Mouse (Mus musculus) neural tube, embryonic 15.5 days (tissue): ENCODE results near the gene Tepsin. TPM values are rescaled to one million over a fixed set of nuclear protein-coding genes. Genes with fewer than 3 reads are reported as not detected.

Experiments used
- ATAC-seq: fragments of 200-750 bp; cut with Nextera tagmentation; 2 replicates; pipeline ENCODE4 v1.8.0; 2017; ENCODE audit warnings: mild to moderate bottlenecking, moderate TSS enrichment, moderate library complexity; ENCODE audit not compliant: low FRiP score
- H3K27ac ChIP-seq: fragments of 300-500 bp; sonication (generic); replicated peaks from 2 replicates; pipeline ENCODE4 v1.5.1; 2015; ENCODE audit warnings: mild to moderate bottlenecking, inconsistent platforms
- H3K27me3 ChIP-seq: fragments of 300-500 bp; sonication (generic); replicated peaks from 2 replicates; pipeline ENCODE4 v1.6.1; 2015; ENCODE audit warnings: inconsistent platforms
- H3K36me3 ChIP-seq: fragments of 300-500 bp; sonication (generic); 2 replicates; pipeline ENCODE4 v1.6.1; 2015; ENCODE audit warnings: inconsistent platforms
- H3K4me1 ChIP-seq: fragments of 300-500 bp; sonication (generic); 2 replicates; pipeline ENCODE4 v1.6.1; 2015; ENCODE audit warnings: inconsistent platforms
- H3K4me2 ChIP-seq: fragments of 300-500 bp; sonication (generic); 2 replicates; pipeline ENCODE4 v1.6.1; 2015; ENCODE audit warnings: inconsistent platforms, mild to moderate bottlenecking, moderate library complexity
- H3K4me3 ChIP-seq: fragments of 300-500 bp; sonication (generic); replicated peaks from 2 replicates; pipeline ENCODE4 v1.5.1; 2015; ENCODE audit warnings: mild to moderate bottlenecking, inconsistent platforms
- H3K9ac ChIP-seq: fragments of 300-500 bp; sonication (generic); replicated peaks from 2 replicates; pipeline ENCODE4 v1.6.1; 2015; ENCODE audit warnings: mild to moderate bottlenecking, inconsistent platforms
- H3K9me3 ChIP-seq: fragments of 300-500 bp; sonication (generic); replicated peaks from 2 replicates; pipeline ENCODE4 v1.6.1; 2016; ENCODE audit warnings: inconsistent platforms
- WGBS: fragments of 180-500 bp; shearing (Covaris S2); methylation state at CpG from one replicate; pipeline ENCODE4 v1.1.7; 2015; ENCODE audit warnings: mixed read lengths; 5-methylcytosine and 5-hydroxymethylcytosine counted together
- polyA plus RNA-seq: library from polyadenylated mRNA; unstranded; fragments of >200 nt; fragmentation: Nextera tagmentation; extraction: Ambion mirVana; gene quantifications from 2 replicates; pipeline ENCODE4 v1.2.1, GENCODE M21; 2015

Gene Tepsin
- polyA plus RNA-seq, 1 experiment from 2014 or later = 22.3 TPM

- no peak overlapping the region for H3K4me3 ChIP-seq
- 74% methylated on average over 7 of the region's 7 CpGs for WGBS
- H3K36me3 ChIP-seq = peaks cover 60% of the 10 kb centered on the region
- H3K27ac ChIP-seq = no peak overlapping the region
- no peak overlapping the region for H3K9ac ChIP-seq
- no peaks in the 10 kb centered on the region for H3K4me1 ChIP-seq
- no peaks in the 10 kb centered on the region for H3K9me3 ChIP-seq
- no peak overlapping the region for H3K4me2 ChIP-seq
- ATAC-seq = no peak
- H3K27me3 ChIP-seq = no peaks in the 10 kb centered on the region
Measured at GRCm38 (mm10) chr11:120129281-120129680, 30.8 kb upstream of the Tepsin start.

- Histone ChIP-seq H3K9ac (no peak overlapping the region), H3K4me2 (no peak overlapping the region), H3K9me3 (no peaks in the 10 kb centered on the region), H3K27me3 (no peaks in the 10 kb centered on the region), H3K4me1 (no peaks in the 10 kb centered on the region), H3K27ac (no peak overlapping the region), H3K4me3 (no peak overlapping the region), H3K36me3 (peaks cover 48% of the 10 kb centered on the region)
- no peak for ATAC-seq
- WGBS = 88% methylated on average over 2 of the region's 2 CpGs
Measured at GRCm38 (mm10) chr11:120126845-120127244, 28.3 kb upstream of the Tepsin start.

- no peak overlapping the region for H3K4me3 ChIP-seq
- no peak for ATAC-seq
- no peak overlapping the region for H3K9ac ChIP-seq
- no peak overlapping the region for H3K4me2 ChIP-seq
- H3K36me3 ChIP-seq = peaks cover 19% of the 10 kb centered on the region; the same call in 1 of the 2 replicates
- no peaks in the 10 kb centered on the region for H3K9me3 ChIP-seq
- 82% methylated on average over 12 of the region's 12 CpGs for WGBS
- no peak overlapping the region for H3K27ac ChIP-seq
- H3K27me3 ChIP-seq = no peaks in the 10 kb centered on the region
- H3K4me1 ChIP-seq = peaks cover 17% of the 10 kb centered on the region
Measured at GRCm38 (mm10) chr11:120122126-120122525, 23.6 kb upstream of the Tepsin start.

- no peaks in the 10 kb centered on the region for H3K9me3 ChIP-seq
- peaks cover 26% of the 10 kb centered on the region for H3K36me3 ChIP-seq
- H3K9ac ChIP-seq = no peak overlapping the region
- peaks cover 17% of the 10 kb centered on the region for H3K4me1 ChIP-seq
- 82% methylated on average over 17 of the region's 17 CpGs for whole genome bisulfite sequencing
- H3K4me3 ChIP-seq = no peak overlapping the region
- 0 out of 2 replicates have a peak overlapping the region, but pooled peaks have one; percentile 48 for H3K27ac ChIP-seq
- H3K27me3 ChIP-seq = no peaks in the 10 kb centered on the region
- no peak; the same call in 1 of the 2 replicates for ATAC-seq
- no peak overlapping the region for H3K4me2 ChIP-seq
Measured at GRCm38 (mm10) chr11:120120642-120121420, 22.3 kb upstream of the Tepsin start.

GRCm38 (mm10) chr11:120119936-120120541 is 21.5 kb upstream of the Tepsin start:
- Histone ChIP-seq H3K9ac (no peak overlapping the region), H3K36me3 (peaks cover 31% of the 10 kb centered on the region), H3K9me3 (no peaks in the 10 kb centered on the region), H3K4me3 (no peak overlapping the region), H3K4me1 (peaks cover 17% of the 10 kb centered on the region), H3K27me3 (no peaks in the 10 kb centered on the region), H3K27ac (peak overlapping the region; percentile 48; the same call in 1 of the 2 replicates), H3K4me2 (no peak overlapping the region)
- no peak for ATAC-seq
- WGBS = 69% methylated on average over 10 of the region's 10 CpGs

- ATAC-seq = no peak
- Histone ChIP-seq H3K4me2 (no peak overlapping the region), H3K4me3 (no peak overlapping the region), H3K4me1 (peaks cover 17% of the 10 kb centered on the region), H3K9ac (no peak overlapping the region), H3K27ac (no peak overlapping the region), H3K27me3 (no peaks in the 10 kb centered on the region), H3K36me3 (peaks cover 36% of the 10 kb centered on the region), H3K9me3 (no peaks in the 10 kb centered on the region)
- 94% methylated on average over 7 of the region's 7 CpGs for WGBS
Measured at GRCm38 (mm10) chr11:120119108-120119507, 20.6 kb upstream of the Tepsin start.

DNA sequence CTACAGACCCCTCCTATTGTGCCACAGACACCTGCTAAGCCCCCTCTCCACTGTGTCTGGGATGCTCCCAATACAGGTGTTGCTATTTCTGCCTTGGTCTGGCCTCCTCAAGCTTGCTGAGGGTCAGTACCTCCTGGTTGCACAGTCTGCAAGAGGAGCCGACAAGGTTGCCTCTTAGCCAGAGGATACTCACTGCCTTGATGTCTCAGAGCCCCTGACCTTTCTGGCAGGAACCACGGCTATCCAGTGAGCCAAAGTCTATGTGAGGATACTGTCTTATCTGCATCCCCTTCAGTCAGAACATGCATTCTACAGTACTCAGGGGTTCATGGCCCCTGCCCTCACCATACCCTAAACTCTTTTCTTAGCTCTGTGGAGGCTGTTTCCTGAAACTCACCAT is 19.1 kb upstream of the Tepsin start:
- Histone ChIP-seq H3K4me3 (no peak overlapping the region), H3K4me2 (no peak overlapping the region), H3K9ac (no peak overlapping the region), H3K27me3 (no peaks in the 10 kb centered on the region), H3K27ac (no peak overlapping the region), H3K9me3 (no peaks in the 10 kb centered on the region), H3K4me1 (peaks cover 17% of the 10 kb centered on the region), H3K36me3 (peaks cover 32% of the 10 kb centered on the region)
- ATAC-seq = no peak
- 92% methylated on average over 2 of the region's 2 CpGs for WGBS

DNA sequence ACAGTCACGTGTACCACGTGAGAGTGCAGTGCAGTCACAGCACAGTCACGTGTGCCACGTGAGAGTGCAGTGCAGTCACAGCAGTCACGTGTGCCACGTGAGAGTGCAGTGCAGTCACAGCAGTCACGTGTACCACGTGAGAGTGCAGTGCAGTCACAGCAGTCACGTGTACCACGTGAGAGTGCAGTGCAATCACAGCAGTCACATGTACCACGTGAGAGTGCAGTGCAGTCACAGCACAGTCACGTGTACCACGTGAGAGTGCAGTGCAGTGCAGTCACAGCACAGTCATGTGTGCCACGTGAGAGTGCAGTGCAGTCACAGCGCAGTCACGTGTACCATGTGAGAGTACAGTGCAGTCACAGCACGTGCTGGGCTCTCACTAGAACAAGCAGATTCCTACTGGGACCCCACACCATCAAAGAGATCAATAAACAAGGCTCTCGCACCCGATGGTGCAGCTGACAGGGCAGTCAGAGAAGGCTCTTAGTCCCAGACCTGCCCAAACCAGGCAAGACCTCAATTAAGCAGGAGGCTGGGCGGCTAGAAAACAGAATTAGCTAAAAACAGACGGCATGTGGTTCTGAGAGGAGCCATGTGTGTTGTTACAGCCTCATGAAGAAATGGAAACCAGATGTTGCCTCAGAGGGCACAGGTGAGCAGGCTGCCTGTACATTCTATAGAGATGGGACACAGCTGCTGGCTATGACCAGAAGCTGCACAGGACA is 16.1 kb upstream of the Tepsin start:
- Histone ChIP-seq H3K4me3 (no peak overlapping the region), H3K9me3 (no peaks in the 10 kb centered on the region), H3K9ac (no peak overlapping the region), H3K4me2 (no peak overlapping the region), H3K27me3 (no peaks in the 10 kb centered on the region), H3K4me1 (peaks cover 20% of the 10 kb centered on the region), H3K27ac (no peak overlapping the region), H3K36me3 (peaks cover 39% of the 10 kb centered on the region)
- 97% methylated on average over 21 of the region's 21 CpGs for WGBS
- no peak for ATAC-seq

- H3K9ac ChIP-seq = no peak overlapping the region
- 92% methylated on average over 4 of the region's 4 CpGs for WGBS
- no peaks in the 10 kb centered on the region for H3K9me3 ChIP-seq
- no peak overlapping the region for H3K27ac ChIP-seq
- H3K4me3 ChIP-seq = no peak overlapping the region
- ATAC-seq = no peak
- peaks cover 49% of the 10 kb centered on the region for H3K36me3 ChIP-seq
- no peaks in the 10 kb centered on the region for H3K27me3 ChIP-seq
- H3K4me2 ChIP-seq = no peak overlapping the region
- H3K4me1 ChIP-seq = peaks cover 19% of the 10 kb centered on the region
Measured at GRCm38 (mm10) chr11:120112136-120112535, 13.6 kb upstream of the Tepsin start.

DNA sequence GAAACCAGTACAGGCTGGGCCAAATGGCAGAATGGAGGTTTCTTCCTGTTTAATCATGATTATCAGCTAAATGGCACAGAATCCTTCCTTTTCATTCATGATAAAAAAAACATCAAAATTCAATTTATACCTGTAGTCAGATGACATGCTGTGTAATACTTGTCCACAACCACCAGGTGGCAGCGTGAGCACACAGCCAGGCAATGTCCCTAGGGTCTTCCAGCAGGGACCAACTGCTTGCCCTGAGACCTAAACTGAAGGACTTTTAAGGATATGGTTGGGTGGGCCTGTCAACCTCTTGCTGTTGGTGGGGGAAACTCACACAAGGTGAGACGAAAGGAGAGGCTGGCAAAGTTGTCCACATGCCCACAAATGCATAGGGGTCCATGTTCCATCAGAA is 12.5 kb upstream of the Tepsin start:
- Histone ChIP-seq H3K27me3 (no peaks in the 10 kb centered on the region), H3K4me3 (no peak overlapping the region), H3K4me2 (no peak overlapping the region), H3K4me1 (peaks cover 19% of the 10 kb centered on the region), H3K9ac (no peak overlapping the region), H3K36me3 (peaks cover 48% of the 10 kb centered on the region), H3K27ac (peak overlapping the region; percentile 46; the same call in 1 of the 2 replicates), H3K9me3 (no peaks in the 10 kb centered on the region)
- ATAC-seq = no peak
- 7% methylated on average over 2 of the region's 2 CpGs for WGBS

DNA sequence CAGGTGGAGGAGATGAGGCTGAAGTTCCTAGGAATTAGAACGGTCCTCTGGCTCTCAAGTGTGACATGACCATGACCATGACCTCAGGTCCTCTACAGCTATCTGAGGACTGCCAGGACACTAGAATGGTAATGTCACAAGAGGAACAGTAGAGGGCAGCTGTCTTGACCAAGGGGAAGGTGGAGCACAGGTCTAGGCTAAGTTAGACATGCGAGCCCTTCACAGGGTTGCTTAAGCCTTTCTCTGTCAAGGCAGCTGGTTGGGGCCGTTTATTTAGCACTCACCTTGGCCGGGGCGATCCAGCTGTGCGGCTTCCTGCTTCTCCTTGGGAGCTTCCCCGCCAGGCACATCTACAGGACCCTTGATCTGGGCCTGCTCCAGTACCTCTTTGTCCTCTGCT is 12.0 kb upstream of the Tepsin start:
- no peak overlapping the region for H3K4me2 ChIP-seq
- ATAC-seq = no peak
- no peak overlapping the region for H3K4me3 ChIP-seq
- WGBS = 68% methylated on average over 7 of the region's 7 CpGs
- H3K36me3 ChIP-seq = peaks cover 49% of the 10 kb centered on the region
- H3K27ac ChIP-seq = peak overlapping the region; percentile 46; the same call in 1 of the 2 replicates
- no peak overlapping the region for H3K9ac ChIP-seq
- H3K27me3 ChIP-seq = no peaks in the 10 kb centered on the region
- no peaks in the 10 kb centered on the region for H3K9me3 ChIP-seq
- H3K4me1 ChIP-seq = peaks cover 19% of the 10 kb centered on the region
